Mouse (Mus musculus) ES-Bruce4 (cell line): Measurements from ENCODE around the gene Slc37a1.

Experiments used
- CTCF ChIP-seq: IDR thresholded peaks from one replicate; pipeline ENCODE4 v1.8.1; 2011; ENCODE audit warnings: low read depth, low read length
- POLR2A ChIP-seq: IDR thresholded peaks from one replicate; pipeline ENCODE4 v1.8.1; 2011; ENCODE audit warnings: low read length; ENCODE audit not compliant: insufficient read depth

DNA sequence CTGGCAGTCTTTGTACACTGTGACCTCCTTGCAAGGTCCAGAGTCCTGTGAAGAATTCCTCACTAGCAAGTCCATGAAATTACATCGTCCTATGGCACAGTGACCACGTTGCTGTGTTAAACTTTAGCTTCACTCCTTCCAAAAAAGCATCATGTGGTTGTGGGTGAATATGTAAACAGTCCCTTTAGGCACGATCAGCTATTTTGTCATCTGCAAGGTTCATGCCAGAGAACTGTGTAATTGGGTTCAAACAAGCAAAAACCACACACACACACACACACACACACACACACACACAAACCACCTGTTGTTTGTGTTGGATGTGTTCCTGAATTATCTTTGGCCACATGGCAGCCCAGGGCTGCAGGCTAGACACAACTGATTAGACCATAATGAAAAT is 45.3 kb downstream of the Slc37a1 start:
- TF ChIP-seq CTCF, result no peak
- no peak for TF ChIP-seq POLR2A
